Mouse (Mus musculus): Measurements from ENCODE around the gene Kat5.

The Kat5 gene

GRCm38 (mm10) chr19:5609547-5610404, at the start of gene Kat5:
Kat5 (minus strand) TSS chr19:5610237.
- peak; percentile 91 for DNase-seq (ENCODE audit: low spot score)

GRCm38 (mm10) chr19:5654720-5655298, 44.8 kb upstream of the Kat5 start:
- DNase-seq (ENCODE audit: low spot score) = no peak

- peak; percentile 20 for DNase-seq (ENCODE audit: low spot score)
These were observed 44.1 kb upstream of the Kat5 start for GRCm38 (mm10) chr19:5653969-5654719.

GRCm38 (mm10) chr19:5652570-5652969, 42.5 kb upstream of the Kat5 start:
- DNase-seq (ENCODE audit: low spot score) = no peak

GRCm38 (mm10) chr19:5651502-5652274, 41.7 kb upstream of the Kat5 start:
- no peak for DNase-seq (ENCODE audit: low spot score)

DNA sequence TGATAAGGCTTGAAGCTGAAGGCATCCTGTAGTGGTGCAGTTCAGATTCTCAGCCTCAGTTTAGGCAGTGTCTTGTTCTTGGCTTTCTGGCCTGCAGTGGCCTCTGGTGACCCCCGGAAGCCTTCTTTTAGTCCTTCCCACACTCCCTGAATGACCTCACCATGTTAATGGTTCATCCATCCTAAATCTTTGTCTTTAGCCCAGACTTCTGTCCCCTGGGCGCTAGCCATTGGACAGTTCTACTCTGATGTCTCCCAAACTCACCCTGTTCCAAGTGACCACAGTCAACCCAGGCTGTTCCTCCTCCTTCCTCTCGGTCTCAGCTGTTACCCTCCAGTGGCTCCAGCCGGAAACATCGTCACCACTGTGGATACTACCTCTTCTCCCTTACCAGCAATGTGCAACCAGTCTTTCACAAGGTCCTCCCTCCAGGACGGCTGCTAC, 39.3 kb upstream of the Kat5 start:
- DNase-seq (ENCODE audit: low spot score) = no peak

DNA sequence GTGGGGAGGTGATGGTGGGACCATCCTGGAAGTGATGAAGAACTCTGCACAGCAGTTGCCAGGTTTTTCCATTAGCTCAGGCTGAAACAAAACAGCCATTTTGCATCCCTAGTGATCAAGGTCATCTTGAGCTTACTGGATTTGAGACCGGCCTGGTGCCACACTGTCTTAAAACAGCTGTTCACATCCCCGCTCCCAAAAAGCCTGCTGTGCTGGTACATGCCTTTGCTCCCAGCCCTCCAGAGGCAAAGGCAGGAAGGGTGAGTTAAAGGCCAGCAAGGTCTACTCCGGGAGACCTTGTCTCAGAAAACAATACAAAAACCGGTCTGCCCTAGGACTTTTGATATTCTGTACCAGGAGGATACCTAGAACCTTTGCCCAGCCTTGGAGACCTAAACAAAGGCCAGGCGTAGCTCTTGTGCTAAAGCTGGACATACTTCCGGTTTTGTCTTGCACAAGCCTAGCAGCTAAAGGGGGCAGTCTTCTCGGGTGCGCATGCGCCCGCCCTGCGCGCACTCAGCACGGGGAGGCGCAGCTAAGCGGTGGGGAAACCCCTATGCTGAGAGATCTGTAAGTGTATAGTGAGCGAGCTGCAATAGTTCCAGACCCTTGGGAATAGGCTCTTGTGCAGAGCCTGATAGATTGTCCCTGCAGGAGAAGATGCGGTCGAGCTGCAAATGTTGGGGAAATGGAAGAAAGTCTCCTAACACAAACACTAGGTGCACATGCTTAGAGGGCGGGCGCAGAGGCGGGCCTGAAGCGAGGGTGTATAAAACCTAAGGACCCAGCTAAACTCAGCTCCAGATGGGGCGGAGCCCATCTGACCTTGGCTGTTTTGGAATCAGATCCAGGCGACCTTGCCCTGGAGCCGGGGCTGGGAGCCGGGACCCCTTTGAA, 38.6 kb upstream of the Kat5 start:
- DNase-seq (ENCODE audit: low spot score) = peak; percentile 78

DNA sequence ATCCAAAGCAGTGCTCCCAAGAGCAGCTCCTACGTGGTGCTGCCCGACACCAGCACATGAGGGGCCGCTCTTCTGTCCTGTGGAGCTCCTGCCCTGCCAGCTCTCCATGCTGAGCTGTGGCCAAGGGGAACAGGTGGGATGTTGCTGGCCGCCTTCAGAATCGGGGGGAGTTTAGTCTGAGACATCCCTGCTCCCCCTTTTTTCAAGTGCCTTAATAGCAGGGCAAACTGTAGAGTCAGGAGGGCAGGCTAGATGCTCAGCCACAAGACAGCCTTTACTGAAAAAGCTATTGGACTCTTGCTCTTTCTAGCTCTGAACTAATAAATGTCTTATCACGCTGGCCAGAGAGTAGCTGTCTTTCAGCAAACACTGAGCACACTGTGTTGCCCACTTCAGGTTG, 37.8 kb upstream of the Kat5 start:
- no peak for DNase-seq (ENCODE audit: low spot score)

- no peak for DNase-seq (ENCODE audit: low spot score)
These were observed 36.8 kb upstream of the Kat5 start for GRCm38 (mm10) chr19:5646731-5647330.

- no peak for DNase-seq (ENCODE audit: low spot score)
These were observed 35.2 kb upstream of the Kat5 start for GRCm38 (mm10) chr19:5645280-5645679.

GRCm38 (mm10) chr19:5641641-5642040, 31.6 kb upstream of the Kat5 start:
- no peak for DNase-seq (ENCODE audit: low spot score)

DNA sequence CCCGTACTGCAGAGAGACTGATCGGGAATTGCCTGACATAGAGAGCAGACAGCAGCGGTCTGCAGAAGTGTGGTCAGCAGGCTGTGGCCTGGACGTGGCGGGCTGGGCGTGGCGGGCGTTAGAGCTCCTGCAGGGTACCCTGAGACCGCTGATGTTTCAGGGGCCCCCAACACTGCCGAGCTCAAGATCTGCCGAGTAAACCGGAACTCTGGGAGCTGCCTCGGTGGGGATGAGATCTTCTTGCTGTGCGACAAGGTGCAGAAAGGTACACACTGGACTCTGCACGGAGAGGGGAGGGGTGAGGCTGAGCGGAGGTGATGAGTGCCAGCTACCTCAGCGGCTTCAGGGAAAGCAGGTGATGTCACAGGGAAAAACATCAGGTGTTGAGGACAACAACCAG, 31.0 kb upstream of the Kat5 start:
- no peak for DNase-seq (ENCODE audit: low spot score)

DNA sequence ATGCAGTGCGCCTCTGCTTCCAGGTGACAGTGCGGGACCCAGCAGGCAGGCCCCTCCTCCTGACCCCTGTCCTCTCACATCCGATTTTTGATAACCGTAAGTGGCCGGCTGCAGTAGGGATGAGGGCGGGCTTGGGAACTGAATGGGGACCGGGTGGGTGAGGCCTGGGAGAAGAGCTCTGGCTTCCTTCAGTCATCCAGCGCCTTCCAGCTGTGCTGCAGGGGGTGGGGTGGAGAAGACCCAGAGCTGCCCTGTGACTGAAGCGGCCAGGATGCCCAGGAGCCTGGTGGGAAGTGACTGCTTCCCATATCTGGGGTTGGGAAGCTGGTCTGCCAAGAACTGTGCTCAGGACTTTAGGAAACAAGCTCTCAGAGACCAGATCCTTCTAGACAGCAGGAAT, 30.3 kb upstream of the Kat5 start:
- DNase-seq (ENCODE audit: low spot score) = no peak

GRCm38 (mm10) chr19:5638416-5639005, 28.5 kb upstream of the Kat5 start:
- DNase-seq (ENCODE audit: low spot score) = no peak

DNA sequence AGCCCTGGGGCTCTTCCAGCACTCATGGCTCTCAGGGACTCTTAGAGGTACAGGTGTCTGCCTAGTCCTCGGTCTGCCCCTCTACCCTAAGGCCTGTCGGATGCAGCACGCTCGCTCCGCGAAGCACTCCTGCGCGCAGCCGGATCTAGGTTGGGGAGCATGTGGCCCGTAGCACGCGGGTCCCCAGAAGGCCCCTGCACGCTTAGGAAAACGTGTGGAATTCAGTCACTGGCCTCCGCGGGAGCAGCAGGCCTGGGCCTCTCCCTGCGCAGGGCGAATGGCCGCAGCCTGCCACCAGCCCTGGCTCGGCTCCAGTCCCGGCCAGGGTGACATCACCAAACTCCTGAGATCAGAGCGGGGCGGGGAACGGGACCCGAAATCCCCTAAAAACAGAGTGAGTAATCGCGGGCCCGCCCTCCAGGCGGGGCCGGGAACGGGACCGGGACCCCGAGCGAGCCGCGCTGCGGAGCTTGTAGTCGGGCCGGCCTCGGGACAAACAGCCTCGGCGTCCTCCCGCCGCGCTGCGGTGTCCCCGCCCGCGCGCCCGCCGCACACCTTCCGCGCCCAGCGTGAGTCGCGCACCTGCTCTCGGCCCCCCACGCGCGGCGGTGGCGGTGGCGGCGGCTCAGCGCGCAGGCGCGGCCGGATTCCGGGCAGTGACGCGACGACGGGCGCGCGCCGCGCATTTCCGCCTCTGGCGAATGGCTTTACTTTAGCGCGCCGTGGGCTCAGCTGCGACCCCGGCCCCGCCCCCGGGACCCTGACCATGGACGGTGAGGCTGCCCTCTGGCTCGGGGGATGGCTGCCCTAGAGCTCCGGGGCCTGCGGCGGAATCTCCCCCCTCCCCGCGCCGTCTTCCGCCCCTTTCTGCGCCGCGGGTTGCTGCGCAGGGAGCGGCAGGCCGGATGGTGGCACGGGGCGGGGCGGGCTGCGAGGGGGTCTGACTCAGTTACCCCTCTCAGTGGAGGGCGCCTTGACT, 27.3 kb upstream of the Kat5 start, which contains the start of gene Rela:
Gene Rela (plus strand): TSS at position 415 of the 979 bp plus-strand sequence.
- DNase-seq (ENCODE audit: low spot score) = peak; percentile 87

DNA sequence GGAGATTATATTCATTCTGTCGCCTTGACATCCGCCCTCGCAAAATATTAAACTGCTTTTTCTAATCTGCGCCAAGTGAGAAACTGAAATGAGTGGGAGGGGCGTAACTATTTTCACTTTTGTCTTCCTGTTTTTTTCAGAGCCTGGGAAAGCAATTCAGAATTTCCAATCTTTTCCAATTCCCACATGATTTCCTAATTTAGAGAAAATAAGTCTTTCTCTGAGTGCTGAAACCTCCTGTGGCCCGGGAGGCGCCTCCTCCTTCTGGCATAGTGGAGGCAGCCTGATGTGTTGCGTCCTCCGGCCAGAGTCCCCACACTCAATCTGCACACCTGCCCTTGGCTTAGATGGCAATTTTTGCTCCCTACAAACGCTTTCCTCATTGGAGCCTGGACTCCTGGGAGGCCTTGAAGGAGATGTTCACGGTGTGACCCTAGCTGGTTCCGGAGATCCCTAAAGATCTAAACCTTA, 26.6 kb upstream of the Kat5 start:
- no peak for DNase-seq (ENCODE audit: low spot score)

DNA sequence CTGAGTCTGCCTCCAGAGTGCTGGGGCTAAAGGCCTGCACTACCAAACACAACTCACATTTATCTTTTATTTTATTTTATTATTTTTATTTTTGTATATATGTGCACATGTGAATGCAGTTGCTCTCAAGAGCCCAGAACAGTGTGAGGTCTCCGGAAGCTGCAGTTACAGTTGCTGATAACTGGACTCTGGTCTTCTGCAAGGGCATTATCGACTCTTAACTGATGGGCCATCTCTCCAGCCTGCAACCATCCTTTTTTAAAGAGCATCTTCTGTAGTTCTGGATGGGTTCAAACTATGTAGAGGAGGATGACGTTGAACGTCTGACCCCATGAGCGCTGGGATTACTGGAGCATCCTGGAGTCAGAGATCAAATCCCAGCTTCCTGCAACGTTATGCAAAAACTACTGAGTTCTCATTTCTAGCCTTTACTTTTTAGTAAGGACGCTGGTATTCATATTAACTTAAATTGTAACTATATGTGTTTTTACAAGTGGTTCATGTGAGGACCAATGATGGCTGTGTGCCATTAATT, 26.1 kb upstream of the Kat5 start:
- no peak for DNase-seq (ENCODE audit: low spot score)

GRCm38 (mm10) chr19:5632120-5632519, 22.1 kb upstream of the Kat5 start:
- DNase-seq (ENCODE audit: low spot score) = no peak
